Mouse (Mus musculus) spleen, postnatal 4 days (tissue): ENCODE data around the gene Amd1.

Source experiments
- DNase-seq, 2 experiments: peaks; one replicate each; pipeline ENCODE4 v3.0.0; 2022; ENCODE audit warnings: low spot score in 2 of 2

The Amd1 gene

GRCm38 (mm10) chr10:40301181-40302075, 558 bp downstream of the Amd1 start:
- DNase-seq, result peak; percentile 57 to 85

GRCm38 (mm10) chr10:40300648-40301171, 1.3 kb downstream of the Amd1 start:
- DNase-seq, result peak; percentile 80 to 89

- no peak for DNase-seq
Measured at GRCm38 (mm10) chr10:40292640-40293039, 9.3 kb downstream of the Amd1 start.

GRCm38 (mm10) chr10:40286767-40287166, 15.2 kb downstream of the Amd1 start:
- no peak for DNase-seq

GRCm38 (mm10) chr10:40285571-40285970, 16.4 kb downstream of the Amd1 start:
- DNase-seq, result no peak

- no peak for DNase-seq
Measured at GRCm38 (mm10) chr10:40284997-40285396, 17.0 kb downstream of the Amd1 start.

GRCm38 (mm10) chr10:40284179-40284831, 17.7 kb downstream of the Amd1 start:
- no peak for DNase-seq

- DNase-seq, result no peak
Measured at GRCm38 (mm10) chr10:40283636-40284035, 18.4 kb downstream of the Amd1 start.

- DNase-seq, result no peak
Measured at GRCm38 (mm10) chr10:40281565-40281964, 20.4 kb downstream of the Amd1 start.

GRCm38 (mm10) chr10:40278317-40278716, 23.7 kb downstream of the Amd1 start:
- DNase-seq, result no peak

GRCm38 (mm10) chr10:40275991-40276390, 26.0 kb downstream of the Amd1 start:
- DNase-seq, result no peak

GRCm38 (mm10) chr10:40273938-40274337, 28.0 kb downstream of the Amd1 start:
- DNase-seq, result peak in 1 of 2 experiments; percentile 35

GRCm38 (mm10) chr10:40271216-40271615, 30.8 kb downstream of the Amd1 start:
- no peak for DNase-seq

GRCm38 (mm10) chr10:40264920-40265319, 37.1 kb downstream of the Amd1 start:
- DNase-seq, result no peak

GRCm38 (mm10) chr10:40263691-40264090, 38.3 kb downstream of the Amd1 start:
- DNase-seq, result no peak

GRCm38 (mm10) chr10:40262200-40262599, 39.8 kb downstream of the Amd1 start:
- no peak for DNase-seq

GRCm38 (mm10) chr10:40260305-40260704, 41.7 kb downstream of the Amd1 start:
- no peak for DNase-seq

- no peak for DNase-seq
Measured at GRCm38 (mm10) chr10:40259542-40259941, 42.4 kb downstream of the Amd1 start.

- peak; percentile 48 to 66 for DNase-seq
Measured at GRCm38 (mm10) chr10:40258976-40259375, 43.0 kb downstream of the Amd1 start.

- DNase-seq, result peak; percentile 75 to 85
Measured at GRCm38 (mm10) chr10:40258401-40258966, 43.5 kb downstream of the Amd1 start.

GRCm38 (mm10) chr10:40257414-40258255, 44.4 kb downstream of the Amd1 start, which contains the start of gene Gtf3c6:
Gtf3c6 (minus strand) TSS chr10:40258108.
- peak; percentile 93 to 97 for DNase-seq
